Mouse (Mus musculus): ENCODE measurements around the gene Hist1h4j. TPM values are rescaled to one million over a fixed set of nuclear protein-coding genes. Genes with fewer than 3 reads are reported as not detected.

Gene Hist1h4j
- total and polyA plus RNA-seq, 3 experiments = 1.8 to 936 (median 27.8) TPM

DNA sequence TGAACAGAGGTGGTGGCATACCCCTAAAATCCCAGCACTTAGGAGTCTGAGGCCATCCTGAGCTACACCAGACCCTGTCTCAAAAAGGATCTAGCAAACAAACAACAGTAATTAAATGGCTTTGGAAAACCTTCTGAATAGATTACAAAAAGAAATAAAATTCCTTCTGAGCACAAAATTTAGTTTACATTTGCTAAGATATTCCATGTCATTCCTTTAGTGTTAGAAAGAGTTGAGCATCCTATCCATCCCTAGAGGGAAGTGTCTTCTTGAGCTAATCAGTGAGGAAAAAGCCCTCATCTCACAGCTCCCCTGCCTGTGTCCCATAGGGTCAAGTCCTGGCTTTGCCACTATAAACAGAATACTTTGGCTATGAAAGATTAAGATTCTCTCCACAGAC is 37.1 kb upstream of the Hist1h4j start, which contains the start of gene Olfr1359:
TSS of gene Olfr1359 (plus strand) at position 301 of the 400 bp plus-strand sequence.
- no peak within 1 kb of the TSS for H3K9ac ChIP-seq (ENCODE audit: insufficient read depth, low read depth)
- no peak within 1 kb of the TSS for H3K27ac ChIP-seq (ENCODE audit: insufficient read depth, low read depth)
- no peaks in the 10 kb centered on the region for H3K79me2 ChIP-seq (replicated peaks; ENCODE audit: control insufficient read depth, extremely low read depth, insufficient read depth, poor library complexity, severe bottlenecking)
- no peak within 1 kb of the TSS for H3K4me2 ChIP-seq (ENCODE audit: insufficient read depth, low read depth, poor library complexity, severe bottlenecking)
- TF ChIP-seq MAZ (IDR thresholded peaks at IDR 0.05; ENCODE audit: low read depth, low read length) (no peak), MAX (IDR thresholded peaks at IDR 0.05; ENCODE audit: low read length) (no peak), PAX5 (IDR thresholded peaks at IDR 0.05; ENCODE audit: low read length) (no peak), SIN3A (IDR thresholded peaks at IDR 0.05; ENCODE audit: low read length) (no peak), USF1 (IDR thresholded peaks at IDR 0.05; ENCODE audit: low read depth, low read length) (no peak)
- H3K27me3 ChIP-seq (replicated peaks) = no peaks in the 10 kb centered on the region
- no peaks in the 10 kb centered on the region for H3K9me3 ChIP-seq (replicated peaks; ENCODE audit: low read length)
- H3K4me1 ChIP-seq (ENCODE audit: control insufficient read depth in 1 of 2, insufficient read depth in 2 of 2) = peaks cover 0 to 8% of the 10 kb centered on the region in 2 experiments; a peak in 1 of 4 replicates
- no peaks in the 10 kb centered on the region for H3K36me3 ChIP-seq (replicated peaks in 1 of 2; ENCODE audit: control insufficient read depth in 1 of 2, insufficient read depth in 1 of 2, low read length in 1 of 2)
- in situ Hi-C loops (cut with MboI; ENCODE audit: low pct_ligation_motif_present, low pct_unique_long_range_greater_than_20kb, low sequenced_read_pairs) (no loop called here), dilution Hi-C loops (cut with MboI; ENCODE audit: extremely low pct_ligation_motif_present, extremely low pct_unique_long_range_greater_than_20kb, low sequenced_read_pairs) (no loop called here)
- no peak for DNase-seq (ENCODE audit: extremely low read depth)
- H3K4me3 ChIP-seq (replicated peaks in 1 of 3; ENCODE audit: low read depth in 2 of 3, low read length in 2 of 3, poor library complexity in 1 of 3) = no peak within 1 kb of the TSS

DNA sequence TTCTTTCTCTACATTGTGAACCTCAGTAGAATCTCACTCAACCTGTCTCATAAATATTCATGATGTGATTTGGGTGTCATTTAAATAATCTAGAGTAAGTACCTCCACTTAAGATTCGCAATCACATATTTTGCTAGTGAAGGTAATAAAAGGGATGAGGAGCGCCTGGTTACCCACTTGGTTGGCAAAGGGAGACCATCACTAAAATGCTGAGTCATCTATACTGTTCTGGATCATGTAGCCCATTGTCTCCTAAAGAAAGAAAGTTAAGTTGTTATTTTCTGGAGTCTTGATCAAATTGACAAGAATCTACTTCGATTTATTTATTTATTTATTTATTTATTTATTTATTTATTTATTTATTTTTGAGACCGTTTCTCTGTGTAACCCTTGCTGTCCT is 28.2 kb upstream of the Hist1h4j start:
- DNase-seq (ENCODE audit: extremely low read depth) = no peak
- in situ Hi-C loops (cut with MboI; ENCODE audit: low pct_ligation_motif_present, low pct_unique_long_range_greater_than_20kb, low sequenced_read_pairs) = loop anchor here (25.0 kb wide), 2 partner anchors 231 to 319 kb away; partner anchors contain the start of gene Zfp184
- H3K36me3 ChIP-seq (replicated peaks in 1 of 2; ENCODE audit: control insufficient read depth in 1 of 2, insufficient read depth in 1 of 2, low read length in 1 of 2) = no peaks in the 10 kb centered on the region

DNA sequence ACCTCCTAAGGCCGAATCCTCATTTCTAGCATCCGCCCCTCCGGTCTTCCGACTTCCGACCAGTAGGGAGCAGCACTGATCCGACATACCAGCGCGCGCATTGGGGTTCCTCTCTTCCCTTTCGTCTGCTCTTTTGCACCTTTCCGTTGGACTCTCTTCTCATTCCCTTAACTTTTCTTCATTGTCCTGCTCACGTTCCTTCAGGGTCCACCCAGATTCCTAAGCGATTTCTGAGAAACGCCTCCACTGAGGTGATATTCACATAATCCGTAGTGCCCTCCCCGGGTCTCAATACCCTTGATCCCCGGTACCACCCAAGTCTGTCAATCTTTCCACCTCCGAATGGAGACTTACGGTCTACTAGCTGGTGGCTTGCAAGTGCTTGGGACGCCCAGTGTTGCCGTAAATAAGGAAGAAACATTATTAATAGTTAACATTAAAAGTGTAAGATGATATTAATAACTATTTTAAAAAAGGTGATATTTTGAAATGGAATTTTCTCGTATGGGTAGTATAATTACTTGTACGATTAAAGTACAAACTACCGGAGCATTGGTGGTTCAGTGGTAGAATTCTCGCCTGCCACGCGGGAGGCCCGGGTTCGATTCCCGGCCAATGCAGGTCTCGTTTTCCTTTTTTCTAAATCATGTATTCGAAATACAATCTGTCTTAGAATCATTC is 24.7 kb upstream of the Hist1h4j start:
- Histone ChIP-seq H3K4me3 (replicated peaks in 1 of 3; ENCODE audit: low read depth in 2 of 3, low read length in 2 of 3, poor library complexity in 1 of 3) (peak overlapping the region; percentile 70 to 87 (median 82)), H3K4me2 (ENCODE audit: insufficient read depth, low read depth, poor library complexity, severe bottlenecking) (no peak overlapping the region), H3K27ac (ENCODE audit: insufficient read depth, low read depth) (peak overlapping the region; percentile 27; the same call in 1 of the 2 replicates), H3K9me3 (replicated peaks; ENCODE audit: low read length) (no peaks in the 10 kb centered on the region), H3K36me3 (replicated peaks in 1 of 2; ENCODE audit: control insufficient read depth in 1 of 2, insufficient read depth in 1 of 2, low read length in 1 of 2) (no peaks in the 10 kb centered on the region), H3K9ac (ENCODE audit: insufficient read depth, low read depth) (peak overlapping the region; percentile 89), H3K27me3 (replicated peaks) (peaks cover 3% of the 10 kb centered on the region), H3K4me1 (ENCODE audit: control insufficient read depth in 1 of 2, insufficient read depth in 2 of 2) (peaks cover 8 to 16% of the 10 kb centered on the region in 2 experiments; a peak in 3 of 4 replicates), H3K79me2 (replicated peaks; ENCODE audit: control insufficient read depth, extremely low read depth, insufficient read depth, poor library complexity, severe bottlenecking) (no peaks in the 10 kb centered on the region)
- peak; percentile 89 for DNase-seq (ENCODE audit: extremely low read depth)
- dilution Hi-C loops (cut with MboI; ENCODE audit: extremely low pct_ligation_motif_present, extremely low pct_unique_long_range_greater_than_20kb, low sequenced_read_pairs) (no loop called here), in situ Hi-C loops (cut with MboI; ENCODE audit: low pct_ligation_motif_present, low pct_unique_long_range_greater_than_20kb, low sequenced_read_pairs) (loop anchor here (25.0 kb wide), 2 partner anchors 227 to 323 kb away; partner anchors contain the start of gene Zfp184)
- TF ChIP-seq JUN (IDR thresholded peaks at IDR 0.05; ENCODE audit: insufficient read depth, low read depth, low read length) (no peak), HCFC1 (IDR thresholded peaks at IDR 0.05; ENCODE audit: low read depth, low read length) (peak; percentile 67), GABPA (IDR thresholded peaks at IDR 0.05; ENCODE audit: insufficient replicate concordance, low read depth, low read length) (no peak), SMC3 (IDR thresholded peaks at IDR 0.05; ENCODE audit: low read depth, low read length) (0 out of 2 replicates have a peak, but pooled peaks have one; percentile 14), UBTF (IDR thresholded peaks at IDR 0.05; ENCODE audit: low read depth, low read length) (no peak), KAT2A (IDR thresholded peaks at IDR 0.05; ENCODE audit: insufficient replicate concordance, low read length) (peak; percentile 62; the same call in 1 of the 2 replicates), E2F4 (IDR thresholded peaks at IDR 0.05; ENCODE audit: insufficient replicate concordance, low read depth, low read length) (peak; percentile 27; the same call in 1 of the 2 replicates), NRF1 (IDR thresholded peaks at IDR 0.05; ENCODE audit: low read depth, low read length) (0 out of 2 replicates have a peak, but pooled peaks have one; percentile 38), RCOR1 (conservative IDR thresholded peaks at IDR 0.05; ENCODE audit: low read depth, low read length) (no peak), IRF4 (IDR thresholded peaks at IDR 0.05; ENCODE audit: low read depth, low read length) (peak; percentile 52; the same call in 1 of the 2 replicates), MAX (IDR thresholded peaks at IDR 0.05; ENCODE audit: low read length) (no peak), JUND (conservative IDR thresholded peaks at IDR 0.05; ENCODE audit: low read depth, low read length) (no peak), ZKSCAN1 (IDR thresholded peaks at IDR 0.05; ENCODE audit: borderline replicate concordance, low read depth, low read length) (no peak), ELF1 (IDR thresholded peaks at IDR 0.05; ENCODE audit: low read depth, low read length) (peak; percentile 88), MAZ (IDR thresholded peaks at IDR 0.05; ENCODE audit: low read depth, low read length) (no peak), BHLHE40 (IDR thresholded peaks at IDR 0.05; ENCODE audit: low read depth, low read length) (no peak), CTCF (conservative IDR thresholded peaks at IDR 0.05 in 1 of 2, IDR thresholded peaks at IDR 0.05 in 1 of 2; ENCODE audit: low read depth in 2 of 2, low read length in 2 of 2) (peak; percentile 19 to 76; a peak in 3 of 4 replicates), EP300 (IDR thresholded peaks at IDR 0.05; ENCODE audit: low read length) (no peak), RAD21 (IDR thresholded peaks at IDR 0.05; ENCODE audit: low read depth, low read length) (peak; percentile 27)

More for the DNA sequence above, 28.2 kb upstream of the Hist1h4j start:
- TF ChIP-seq MAFK (IDR thresholded peaks at IDR 0.05; ENCODE audit: insufficient replicate concordance, low read length) (peak; percentile 96), ZMIZ1 (IDR thresholded peaks at IDR 0.05; ENCODE audit: low read depth, low read length) (no peak)
- Histone ChIP-seq H3K9ac (ENCODE audit: insufficient read depth, low read depth) (no peak overlapping the region), H3K27ac (ENCODE audit: insufficient read depth, low read depth) (no peak overlapping the region), H3K27me3 (replicated peaks) (no peaks in the 10 kb centered on the region), H3K4me2 (ENCODE audit: insufficient read depth, low read depth, poor library complexity, severe bottlenecking) (no peak overlapping the region), H3K4me1 (ENCODE audit: control insufficient read depth in 1 of 2, insufficient read depth in 2 of 2) (peaks cover 8 to 11% of the 10 kb centered on the region in 2 experiments; a peak in 3 of 4 replicates), H3K79me2 (replicated peaks; ENCODE audit: control insufficient read depth, extremely low read depth, insufficient read depth, poor library complexity, severe bottlenecking) (no peaks in the 10 kb centered on the region), H3K4me3 (replicated peaks in 1 of 3; ENCODE audit: low read depth in 2 of 3, low read length in 2 of 3, poor library complexity in 1 of 3) (no peak overlapping the region), H3K9me3 (replicated peaks; ENCODE audit: low read length) (no peaks in the 10 kb centered on the region)
- dilution Hi-C loops (cut with MboI; ENCODE audit: extremely low pct_ligation_motif_present, extremely low pct_unique_long_range_greater_than_20kb, low sequenced_read_pairs) = no loop called here

All from CH12.LX (cell line).